Mouse (Mus musculus): ENCODE data around the gene Tcirg1. TPM values are rescaled to one million over a fixed set of nuclear protein-coding genes. Genes with fewer than 3 reads are reported as not detected.

Gene Tcirg1
- polyA plus RNA-seq (2012; rRNA removed), result 29.9 and 32.3 TPM in 2 replicates

DNA sequence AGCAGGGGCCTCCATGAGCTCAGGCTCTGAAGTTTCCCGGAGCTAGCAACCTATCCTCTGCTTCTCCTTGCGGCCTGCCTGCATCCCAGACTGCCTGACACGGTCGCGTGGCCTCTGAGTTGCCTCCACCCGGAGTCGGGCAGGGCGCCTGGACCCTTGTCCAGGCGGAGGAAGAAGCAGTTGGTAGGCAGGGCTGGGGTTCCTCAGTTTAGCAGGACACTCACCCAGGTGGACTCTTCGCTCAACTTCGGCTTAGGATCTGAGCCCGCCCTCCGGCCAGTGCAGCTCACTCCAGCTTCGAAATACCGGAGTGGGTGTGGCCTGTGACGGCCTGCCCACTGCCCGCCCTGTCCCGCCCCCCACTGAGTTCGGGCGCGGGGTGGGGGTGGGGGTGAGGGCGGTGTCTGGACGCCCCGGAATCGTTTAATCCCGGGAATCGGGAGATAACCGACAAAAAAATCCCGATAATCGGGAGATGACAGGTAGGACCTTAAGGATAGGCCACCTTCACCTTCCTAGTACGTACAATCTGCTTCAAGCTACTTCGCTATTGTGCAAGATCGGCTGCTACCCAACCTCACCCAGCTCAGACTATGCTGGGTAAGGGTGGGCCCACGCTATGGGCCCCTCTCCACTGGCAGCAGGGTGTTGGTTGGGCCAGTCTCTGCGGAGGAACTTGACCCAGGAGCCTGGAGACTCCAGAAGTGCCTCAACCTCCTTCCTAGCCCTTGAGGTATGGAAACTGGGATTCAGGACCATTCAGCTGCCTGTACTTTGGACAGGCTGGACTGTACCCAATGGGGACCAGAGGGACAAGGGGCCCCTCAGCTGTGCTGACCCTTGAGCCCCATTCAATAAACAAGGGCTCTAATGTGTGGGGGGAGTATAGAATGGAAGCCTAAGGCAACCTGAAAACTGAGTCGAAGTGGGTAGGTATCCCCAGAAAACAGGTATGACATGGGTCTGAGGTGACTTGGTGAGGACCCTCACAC is at the start of gene Tcirg1:
Gene Tcirg1 (minus strand): TSS at position 339 of the 992 bp plus-strand sequence.
- WGBS, result 7% methylated on average over 36 of the region's 36 CpGs
- Histone ChIP-seq H3K4me3 (replicated peaks; ENCODE audit: insufficient read depth, low read depth, low read length) (peak within 1 kb of the TSS; percentile 33), H3K4me1 (ENCODE audit: control insufficient read depth, insufficient read depth, low read length) (peaks cover 6% of the 10 kb centered on the region; the same call in 1 of the 2 replicates), H3K27me3 (ENCODE audit: control insufficient read depth, insufficient read depth, low read length) (no peaks in the 10 kb centered on the region), H3K27ac (ENCODE audit: insufficient read depth, low read length) (no peak within 1 kb of the TSS)
- DNase-seq, result peak; percentile 50 to 59
- TF ChIP-seq POLR2A (IDR thresholded peaks at IDR 0.05; ENCODE audit: borderline replicate concordance, insufficient read depth, low read length), result no peak

DNA sequence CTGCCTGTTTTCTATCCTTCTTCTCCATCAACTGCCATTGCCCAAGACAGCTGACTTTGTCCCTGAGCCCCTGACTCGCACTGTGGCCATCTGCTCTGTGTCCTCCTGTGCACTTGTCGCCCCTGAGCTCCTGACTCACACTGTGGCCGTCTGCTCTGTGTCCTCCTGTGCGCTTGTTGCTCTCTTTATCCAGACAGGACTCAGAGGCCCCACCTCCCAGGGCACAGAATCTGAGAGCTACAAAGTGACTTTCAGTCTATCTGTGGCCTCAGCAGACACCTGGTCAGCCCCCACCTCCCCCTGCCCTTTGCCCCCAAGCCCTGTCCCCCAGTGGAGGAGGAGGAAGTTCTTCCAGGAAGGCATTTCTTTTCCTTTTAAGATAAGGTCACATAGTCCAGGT is 48.9 kb upstream of the Tcirg1 start:
- Histone ChIP-seq H3K4me3 (replicated peaks; ENCODE audit: insufficient read depth, low read depth, low read length) (no peak overlapping the region), H3K4me1 (ENCODE audit: control insufficient read depth, insufficient read depth, low read length) (peaks cover 7% of the 10 kb centered on the region; the same call in 1 of the 2 replicates), H3K27me3 (ENCODE audit: control insufficient read depth, insufficient read depth, low read length) (no peaks in the 10 kb centered on the region), H3K27ac (ENCODE audit: insufficient read depth, low read length) (no peak overlapping the region)
- WGBS, result 12% methylated on average over 4 of the region's 4 CpGs
- TF ChIP-seq CTCF (IDR thresholded peaks at IDR 0.05; ENCODE audit: borderline replicate concordance, insufficient read depth, low read depth, low read length), result no peak
- TF ChIP-seq POLR2A (IDR thresholded peaks at IDR 0.05; ENCODE audit: borderline replicate concordance, insufficient read depth, low read length), result no peak
- DNase-seq, result peak; percentile 21 to 27

DNA sequence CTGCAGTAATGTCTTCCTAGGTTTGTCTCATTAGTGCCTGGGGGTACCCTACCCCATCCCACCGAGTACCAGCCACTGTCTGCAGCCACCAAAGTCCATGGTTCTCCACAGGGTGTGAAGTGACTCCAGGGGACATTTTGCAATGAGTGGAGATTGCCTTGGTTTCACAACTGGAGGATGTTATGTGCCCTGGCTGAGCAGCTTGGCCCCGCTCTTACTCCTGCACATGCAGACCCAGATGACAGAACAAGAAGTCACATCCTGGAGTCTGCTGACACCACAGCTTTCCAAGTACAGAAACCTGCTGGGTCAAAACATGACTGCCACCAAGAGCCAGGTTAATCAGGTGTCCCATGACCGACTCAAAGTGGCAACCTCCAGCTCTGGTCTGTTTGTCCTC is 48.1 kb upstream of the Tcirg1 start:
- H3K27me3 ChIP-seq (ENCODE audit: control insufficient read depth, insufficient read depth, low read length), result no peaks in the 10 kb centered on the region
- H3K27ac ChIP-seq (ENCODE audit: insufficient read depth, low read length), result no peak overlapping the region
- whole genome bisulfite sequencing, result 64% methylated on average over 3 of the region's 3 CpGs
- no peak overlapping the region for H3K4me3 ChIP-seq (replicated peaks; ENCODE audit: insufficient read depth, low read depth, low read length)
- no peak for DNase-seq
- TF ChIP-seq POLR2A (IDR thresholded peaks at IDR 0.05; ENCODE audit: borderline replicate concordance, insufficient read depth, low read length) (no peak), CTCF (IDR thresholded peaks at IDR 0.05; ENCODE audit: borderline replicate concordance, insufficient read depth, low read depth, low read length) (no peak)
- peaks cover 7% of the 10 kb centered on the region; the same call in 1 of the 2 replicates for H3K4me1 ChIP-seq (ENCODE audit: control insufficient read depth, insufficient read depth, low read length)

DNA sequence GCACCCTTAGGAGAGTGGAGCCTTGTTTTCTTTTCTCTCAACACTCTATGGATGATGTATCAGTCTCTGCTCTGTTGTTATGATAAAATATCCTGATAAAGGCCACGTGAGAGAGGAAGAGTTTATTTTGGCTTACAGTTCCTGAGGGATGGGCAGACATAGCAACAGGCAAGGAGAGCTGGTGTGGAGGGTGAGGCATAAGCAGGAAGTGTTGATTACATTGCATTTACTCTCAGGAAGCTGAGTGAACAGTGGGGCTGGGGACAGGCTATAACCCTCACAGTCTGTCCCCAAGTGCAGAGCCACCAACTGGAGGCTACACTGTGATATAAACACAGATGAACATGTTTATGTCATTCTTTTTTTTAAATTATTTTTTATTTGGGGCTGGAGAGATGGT is 45.2 kb upstream of the Tcirg1 start:
- Histone ChIP-seq H3K4me1 (ENCODE audit: control insufficient read depth, insufficient read depth, low read length) (peaks cover 3% of the 10 kb centered on the region; the same call in 1 of the 2 replicates), H3K27ac (ENCODE audit: insufficient read depth, low read length) (no peak overlapping the region), H3K4me3 (replicated peaks; ENCODE audit: insufficient read depth, low read depth, low read length) (no peak overlapping the region), H3K27me3 (ENCODE audit: control insufficient read depth, insufficient read depth, low read length) (no peaks in the 10 kb centered on the region)
- 65% methylated on average over 1 of the region's 1 CpGs for WGBS
- no peak for DNase-seq
- no peak for TF ChIP-seq CTCF (IDR thresholded peaks at IDR 0.05; ENCODE audit: borderline replicate concordance, insufficient read depth, low read depth, low read length)
- no peak for TF ChIP-seq POLR2A (IDR thresholded peaks at IDR 0.05; ENCODE audit: borderline replicate concordance, insufficient read depth, low read length)

DNA sequence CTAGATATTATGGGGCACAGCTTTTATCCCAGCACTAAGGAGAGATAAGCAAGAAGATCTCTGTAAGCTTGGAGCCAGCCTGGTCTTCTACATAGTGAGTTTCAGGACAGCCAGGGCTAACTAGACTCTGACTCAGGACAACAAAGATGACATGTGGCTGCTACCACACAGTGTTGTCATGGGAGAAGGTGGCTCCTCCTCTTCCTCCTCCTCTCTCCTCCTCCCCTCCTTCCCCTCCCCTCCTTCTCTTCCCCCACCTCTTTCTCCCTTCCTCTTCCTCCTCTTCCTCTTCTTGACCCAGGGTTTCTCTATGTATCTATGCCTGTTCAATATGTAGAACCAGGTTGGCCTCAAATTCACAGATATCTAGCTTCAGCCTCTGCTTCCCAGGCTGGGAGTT is 44.5 kb upstream of the Tcirg1 start:
- Histone ChIP-seq H3K4me3 (replicated peaks; ENCODE audit: insufficient read depth, low read depth, low read length) (no peak overlapping the region), H3K4me1 (ENCODE audit: control insufficient read depth, insufficient read depth, low read length) (peaks cover 3% of the 10 kb centered on the region; the same call in 1 of the 2 replicates), H3K27me3 (ENCODE audit: control insufficient read depth, insufficient read depth, low read length) (no peaks in the 10 kb centered on the region), H3K27ac (ENCODE audit: insufficient read depth, low read length) (no peak overlapping the region)
- no peak for TF ChIP-seq CTCF (IDR thresholded peaks at IDR 0.05; ENCODE audit: borderline replicate concordance, insufficient read depth, low read depth, low read length)
- TF ChIP-seq POLR2A (IDR thresholded peaks at IDR 0.05; ENCODE audit: borderline replicate concordance, insufficient read depth, low read length), result no peak
- no peak for DNase-seq

DNA sequence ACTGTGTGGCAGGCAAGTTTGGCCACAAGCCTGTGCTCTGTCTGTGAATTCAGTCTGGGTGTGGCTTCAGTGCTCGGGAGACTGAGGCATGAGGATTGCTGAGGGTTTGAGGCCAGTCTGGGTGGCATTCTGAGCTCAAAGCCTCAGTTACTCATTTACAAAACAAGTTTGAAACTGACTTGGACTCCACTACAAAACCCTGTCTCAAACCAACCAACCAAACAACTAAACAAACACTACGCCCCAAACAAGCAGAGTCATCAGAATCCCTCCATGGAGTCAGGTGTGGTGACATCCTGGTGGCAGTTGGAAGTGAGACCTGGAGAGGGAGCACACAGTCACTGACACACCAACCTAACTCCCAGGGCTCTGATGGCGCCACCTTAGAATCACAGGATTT is 43.4 kb upstream of the Tcirg1 start:
- Histone ChIP-seq H3K27ac (ENCODE audit: insufficient read depth, low read length) (no peak overlapping the region), H3K4me3 (replicated peaks; ENCODE audit: insufficient read depth, low read depth, low read length) (no peak overlapping the region), H3K4me1 (ENCODE audit: control insufficient read depth, insufficient read depth, low read length) (no peaks in the 10 kb centered on the region), H3K27me3 (ENCODE audit: control insufficient read depth, insufficient read depth, low read length) (no peaks in the 10 kb centered on the region)
- DNase-seq, result no peak
- 73% methylated on average over 3 of the region's 3 CpGs for WGBS
- no peak for TF ChIP-seq POLR2A (IDR thresholded peaks at IDR 0.05; ENCODE audit: borderline replicate concordance, insufficient read depth, low read length)

DNA sequence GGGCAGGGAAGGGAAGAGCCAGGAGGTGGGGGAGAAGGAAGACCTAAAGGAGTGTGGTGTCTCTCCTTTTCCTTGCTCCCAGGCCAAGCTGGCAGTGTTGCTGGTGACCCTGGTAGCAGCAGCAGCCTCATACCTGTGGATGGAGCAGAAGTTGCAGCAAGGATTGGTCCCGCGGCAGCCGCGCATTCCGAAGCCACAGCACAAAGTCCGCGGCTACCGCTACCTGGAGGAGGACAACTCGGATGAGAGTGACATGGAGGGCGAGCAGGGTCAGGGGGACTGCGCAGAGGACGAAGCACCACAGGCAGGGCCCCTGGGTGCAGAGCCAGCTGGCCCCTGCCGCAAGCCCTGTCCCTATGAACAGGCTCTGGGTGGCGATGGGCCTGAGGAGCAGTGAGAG is 41.6 kb upstream of the Tcirg1 start:
- H3K4me1 ChIP-seq (ENCODE audit: control insufficient read depth, insufficient read depth, low read length), result no peaks in the 10 kb centered on the region
- no peaks in the 10 kb centered on the region for H3K27me3 ChIP-seq (ENCODE audit: control insufficient read depth, insufficient read depth, low read length)
- no peak for DNase-seq
- no peak overlapping the region for H3K27ac ChIP-seq (ENCODE audit: insufficient read depth, low read length)
- 75% methylated on average over 14 of the region's 14 CpGs for WGBS
- H3K4me3 ChIP-seq (replicated peaks; ENCODE audit: insufficient read depth, low read depth, low read length), result no peak overlapping the region
- TF ChIP-seq CTCF (IDR thresholded peaks at IDR 0.05; ENCODE audit: borderline replicate concordance, insufficient read depth, low read depth, low read length), result no peak
- TF ChIP-seq POLR2A (IDR thresholded peaks at IDR 0.05; ENCODE audit: borderline replicate concordance, insufficient read depth, low read length), result no peak

DNA sequence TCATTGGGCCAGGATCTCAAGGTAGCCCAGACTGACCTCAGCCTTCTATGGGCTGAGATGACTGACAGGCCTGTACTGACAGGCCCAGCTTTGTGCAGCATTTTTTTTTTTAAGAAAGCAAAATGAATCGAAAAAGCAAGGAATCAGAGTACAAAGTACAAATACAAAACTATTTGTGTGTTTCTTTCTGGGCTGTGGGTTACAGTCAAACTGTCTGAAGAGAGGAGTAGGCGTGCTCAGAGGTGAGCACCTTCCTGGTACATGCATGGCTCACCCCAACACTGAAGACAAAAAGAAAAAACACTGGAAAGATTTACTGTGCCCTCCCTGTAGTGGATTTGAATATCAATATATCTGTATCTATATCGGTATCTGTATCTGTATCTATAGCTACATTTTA is 40.9 kb upstream of the Tcirg1 start:
- H3K4me3 ChIP-seq (replicated peaks; ENCODE audit: insufficient read depth, low read depth, low read length), result no peak overlapping the region
- TF ChIP-seq CTCF (IDR thresholded peaks at IDR 0.05; ENCODE audit: borderline replicate concordance, insufficient read depth, low read depth, low read length), result no peak
- no peak for TF ChIP-seq POLR2A (IDR thresholded peaks at IDR 0.05; ENCODE audit: borderline replicate concordance, insufficient read depth, low read length)
- H3K4me1 ChIP-seq (ENCODE audit: control insufficient read depth, insufficient read depth, low read length), result no peaks in the 10 kb centered on the region
- H3K27me3 ChIP-seq (ENCODE audit: control insufficient read depth, insufficient read depth, low read length), result no peaks in the 10 kb centered on the region
- no peak for DNase-seq
- no peak overlapping the region for H3K27ac ChIP-seq (ENCODE audit: insufficient read depth, low read length)
- 79% methylated on average over 3 of the region's 3 CpGs for WGBS
